Mouse (Mus musculus) E14TG2a.4 (cell line): ENCODE results near the gene Trp53i11.

ENCODE experiments used
- H3K27me3 ChIP-seq: 2 replicates; pipeline ENCODE4 v1.6.1; 2014; ENCODE audit warnings: low read length, control low read depth; ENCODE audit not compliant: insufficient read depth
- H3K36me3 ChIP-seq: 2 replicates; pipeline ENCODE4 v1.6.1; 2014; ENCODE audit warnings: low read length, control low read depth; ENCODE audit not compliant: insufficient read depth
- H3K4me1 ChIP-seq: replicated peaks from 2 replicates; pipeline ENCODE4 v1.6.1; 2014; ENCODE audit warnings: low read depth, low read length, control low read depth
- H3K4me3 ChIP-seq: replicated peaks from 2 replicates; pipeline ENCODE4 v1.5.1; 2014; ENCODE audit warnings: mild to moderate bottlenecking, low read length
- H3K9me3 ChIP-seq: 2 replicates; pipeline ENCODE4 v1.6.1; 2014; ENCODE audit warnings: low read length, control low read depth
- CTCF ChIP-seq: conservative IDR thresholded peaks from 2 replicates; pipeline ENCODE4 v1.5.1; 2014; ENCODE audit warnings: low read length
- NANOG ChIP-seq: IDR thresholded peaks from 2 replicates; pipeline ENCODE4 v1.6.1; 2014; ENCODE audit warnings: borderline replicate concordance, low read length, mixed read lengths
- POU5F1 ChIP-seq: IDR thresholded peaks from 2 replicates; pipeline ENCODE4 v1.6.1; 2014; ENCODE audit warnings: low read length, borderline replicate concordance

The Trp53i11 gene

DNA sequence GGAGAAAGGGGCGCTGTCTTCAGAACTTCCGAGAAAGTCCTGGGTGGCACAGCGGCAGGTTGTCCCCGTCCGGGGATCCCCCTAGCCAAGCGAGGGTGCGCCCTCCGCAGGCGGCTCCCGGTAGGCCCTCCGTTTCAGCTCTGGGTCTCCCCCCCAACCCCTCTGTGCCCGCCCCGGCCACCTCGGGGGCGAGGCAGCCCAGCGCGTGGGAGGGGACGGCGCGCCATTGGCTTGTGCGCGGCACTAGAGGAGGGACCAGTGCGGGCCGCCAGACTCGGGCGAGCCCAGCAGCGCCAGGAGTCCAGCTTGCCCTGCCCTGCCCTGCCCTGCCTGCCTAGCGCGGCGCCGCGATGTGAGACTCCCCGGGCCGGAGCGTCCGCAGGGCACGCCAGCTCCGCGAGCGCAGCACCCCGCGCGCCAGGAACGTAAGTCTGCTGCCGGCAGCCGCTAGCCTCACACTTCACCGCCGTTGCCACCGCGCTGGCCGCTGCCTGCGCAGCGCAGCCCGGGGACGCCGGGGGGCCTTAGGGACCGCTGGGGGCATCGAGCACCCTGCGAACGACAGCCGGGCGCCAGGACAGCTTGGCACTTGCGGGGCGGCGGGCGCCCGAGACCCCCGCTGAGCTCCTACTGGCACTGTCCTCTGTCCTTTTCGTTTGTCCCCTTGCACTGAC lies at the start of gene Trp53i11:
Trp53i11 (plus strand) TSS at position 226 of the 674 bp plus-strand sequence.
- Histone ChIP-seq H3K36me3 (no peaks in the 10 kb centered on the region), H3K4me1 (peaks cover 86% of the 10 kb centered on the region), H3K4me3 (peak within 1 kb of the TSS; percentile 88), H3K9me3 (peaks cover 10% of the 10 kb centered on the region), H3K27me3 (peaks cover 47% of the 10 kb centered on the region)
- TF ChIP-seq CTCF (no peak), POU5F1 (no peak), NANOG (no peak)

GRCm38 (mm10) chr2:93139476-93139875 lies 47.9 kb upstream of the Trp53i11 start:
- Histone ChIP-seq H3K4me1 (no peaks in the 10 kb centered on the region), H3K4me3 (no peak overlapping the region), H3K27me3 (peaks cover 8% of the 10 kb centered on the region; the same call in 1 of the 2 replicates), H3K9me3 (peaks cover 10% of the 10 kb centered on the region), H3K36me3 (no peaks in the 10 kb centered on the region)
- no peak for TF ChIP-seq CTCF
- TF ChIP-seq POU5F1 = no peak
- no peak for TF ChIP-seq NANOG

- Histone ChIP-seq H3K36me3 (no peaks in the 10 kb centered on the region), H3K27me3 (peaks cover 13% of the 10 kb centered on the region)
Observed at GRCm38 (mm10) chr2:93141329-93141728, 46.0 kb upstream of the Trp53i11 start.

DNA sequence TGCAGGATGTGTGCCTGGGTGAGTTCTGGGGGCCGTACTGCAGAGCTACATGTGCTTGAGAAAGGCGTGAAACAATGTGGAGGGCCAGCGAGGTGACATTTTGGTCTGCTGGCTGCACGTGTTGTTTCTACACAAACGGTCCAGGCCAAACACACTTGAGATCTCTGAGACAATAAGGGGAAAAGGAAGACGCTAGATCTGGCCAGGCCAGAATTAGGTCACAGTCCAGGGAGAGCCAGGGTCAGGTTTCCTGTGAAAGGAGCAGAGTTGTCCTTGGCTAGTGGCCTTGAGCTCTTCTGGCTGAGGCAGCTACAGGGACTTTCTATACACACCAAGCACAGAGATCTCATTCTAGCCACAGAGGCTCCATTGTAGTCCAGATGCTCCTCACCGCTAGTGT lies 44.7 kb upstream of the Trp53i11 start:
- H3K27me3 ChIP-seq = peaks cover 21% of the 10 kb centered on the region
- TF ChIP-seq NANOG = no peak
- TF ChIP-seq POU5F1 = no peak
- no peak for TF ChIP-seq CTCF
- H3K9me3 ChIP-seq = no peaks in the 10 kb centered on the region
- no peaks in the 10 kb centered on the region for H3K36me3 ChIP-seq
- H3K4me1 ChIP-seq = no peaks in the 10 kb centered on the region
- no peak overlapping the region for H3K4me3 ChIP-seq

More at GRCm38 (mm10) chr2:93141329-93141728, 46.0 kb upstream of the Trp53i11 start:
- H3K4me1 ChIP-seq = no peaks in the 10 kb centered on the region
- H3K4me3 ChIP-seq = no peak overlapping the region
- no peak for TF ChIP-seq POU5F1
- no peak for TF ChIP-seq CTCF
- no peak for TF ChIP-seq NANOG
- H3K9me3 ChIP-seq = no peaks in the 10 kb centered on the region

- TF ChIP-seq NANOG (no peak), CTCF (no peak), POU5F1 (no peak)
- Histone ChIP-seq H3K36me3 (no peaks in the 10 kb centered on the region), H3K4me1 (no peaks in the 10 kb centered on the region)
Observed at GRCm38 (mm10) chr2:93144126-93144525, 43.2 kb upstream of the Trp53i11 start.

GRCm38 (mm10) chr2:93150009-93150408 lies 37.3 kb upstream of the Trp53i11 start:
- Histone ChIP-seq H3K36me3 (no peaks in the 10 kb centered on the region), H3K9me3 (no peaks in the 10 kb centered on the region), H3K4me3 (no peak overlapping the region), H3K27me3 (peaks cover 8% of the 10 kb centered on the region), H3K4me1 (peaks cover 28% of the 10 kb centered on the region)
- TF ChIP-seq NANOG (no peak), POU5F1 (no peak), CTCF (no peak)

More at GRCm38 (mm10) chr2:93144126-93144525, 43.2 kb upstream of the Trp53i11 start:
- Histone ChIP-seq H3K9me3 (no peaks in the 10 kb centered on the region), H3K4me3 (no peak overlapping the region), H3K27me3 (peaks cover 21% of the 10 kb centered on the region)

GRCm38 (mm10) chr2:93150673-93151450 lies 36.5 kb upstream of the Trp53i11 start:
- Histone ChIP-seq H3K36me3 (no peaks in the 10 kb centered on the region), H3K4me1 (peaks cover 32% of the 10 kb centered on the region), H3K9me3 (no peaks in the 10 kb centered on the region), H3K27me3 (peaks cover 8% of the 10 kb centered on the region), H3K4me3 (no peak overlapping the region)
- TF ChIP-seq POU5F1 = no peak
- no peak for TF ChIP-seq CTCF
- no peak for TF ChIP-seq NANOG

DNA sequence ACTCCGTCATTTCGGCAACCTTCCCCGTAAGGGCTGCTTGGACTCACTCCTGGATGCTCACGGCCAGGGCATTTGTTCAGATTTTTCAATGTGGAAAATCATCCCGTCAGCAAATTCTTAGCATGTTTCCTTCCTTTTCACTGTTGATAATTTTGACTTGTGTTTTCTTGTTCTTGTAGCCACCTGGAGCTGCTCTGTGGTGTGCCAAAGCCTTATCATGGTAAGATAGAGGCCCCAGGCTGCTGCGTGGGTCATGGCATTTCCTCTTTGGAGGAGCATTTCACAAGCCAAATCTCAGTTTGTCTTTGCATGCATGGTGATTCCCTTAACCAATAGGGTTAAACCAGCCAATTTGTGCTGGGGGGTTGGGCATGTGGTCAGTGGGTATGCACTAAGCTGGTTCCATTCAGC lies 35.2 kb upstream of the Trp53i11 start:
- Histone ChIP-seq H3K36me3 (no peaks in the 10 kb centered on the region), H3K27me3 (no peaks in the 10 kb centered on the region; the same call in none of the 2 replicates), H3K9me3 (no peaks in the 10 kb centered on the region), H3K4me1 (peaks cover 32% of the 10 kb centered on the region), H3K4me3 (no peak overlapping the region)
- no peak for TF ChIP-seq POU5F1
- TF ChIP-seq NANOG = no peak
- TF ChIP-seq CTCF = no peak
